In the genomic region with DNA sequence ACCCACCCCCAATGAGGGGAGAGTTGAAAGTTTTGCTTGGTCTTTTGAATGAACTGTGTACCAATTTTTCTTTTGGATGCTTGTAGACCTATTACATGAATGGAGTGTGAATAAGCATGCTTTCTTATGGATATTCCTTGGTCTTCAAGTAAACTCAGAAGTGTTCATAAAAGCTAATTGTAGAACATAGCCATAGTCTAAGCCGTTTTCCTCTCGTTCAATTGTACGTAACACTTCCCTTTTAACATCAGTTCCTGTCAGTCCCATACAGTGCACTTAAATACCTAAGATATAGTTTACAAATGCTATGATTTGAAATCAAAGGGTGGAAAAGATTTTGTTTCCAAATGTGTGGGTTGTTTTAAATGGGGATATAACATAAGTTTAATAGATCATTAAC, we compare ENCODE assay signal across 1 mouse cellular context.
TF ChIP-seq lines count a peak whose summit lies in the region.

No protein-coding gene starts in this region.

TF ChIP-seq in MEL, 35 proteins besides CTCF, POLR2A, EP300 and RAD21:
- TF ChIP-seq TCF12 (IDR thresholded peaks at IDR 0.05; ENCODE audit: low read depth, low read length) (no peak), SIN3A (IDR thresholded peaks at IDR 0.05; ENCODE audit: low read length) (peak; percentile 37), MXI1 (IDR thresholded peaks at IDR 0.05; ENCODE audit: low read depth, low read length) (0 out of 2 replicates have a peak, but pooled peaks have one; percentile 3), RCOR1 (IDR thresholded peaks at IDR 0.05; ENCODE audit: low read depth, low read length) (peak; percentile 44; the same call in 1 of the 2 replicates)
TF ChIP-seq in MEL: peak in this region for 3.
